Mouse (Mus musculus): ENCODE results near the gene Pnpla6. TPM values are rescaled to one million over a fixed set of nuclear protein-coding genes. Genes with fewer than 3 reads are reported as not detected.

Pnpla6 gene
- total RNA-seq, 1 experiment: 125 TPM

- peak overlapping the region; percentile 82 for H3K9ac ChIP-seq (ENCODE audit: insufficient read depth, low read depth, low read length, poor library complexity, severe bottlenecking)
- H3K4me3 ChIP-seq (ENCODE audit: insufficient read depth in 1 of 2, low read depth in 1 of 2, low read length in 2 of 2, poor library complexity in 1 of 2, severe bottlenecking in 1 of 2): peak overlapping the region; percentile 66 to 76
- peaks cover 2 to 7% of the 10 kb centered on the region in 2 experiments; a peak in 2 of 4 replicates for H3K4me1 ChIP-seq (ENCODE audit: control insufficient read depth in 2 of 2, insufficient read depth in 2 of 2, low read length in 2 of 2, poor library complexity in 1 of 2)
- in situ Hi-C loops (cut with MboI; ENCODE audit: low sequenced_read_pairs in 2 of 2, unreplicated experiment in 2 of 2): no loop called here
- TF ChIP-seq HCFC1 (IDR thresholded peaks at IDR 0.05; ENCODE audit: borderline replicate concordance, insufficient read depth, low read length) (no peak), MAFK (IDR thresholded peaks at IDR 0.05; ENCODE audit: insufficient read depth, low read depth, low read length) (no peak), ZC3H11A (IDR thresholded peaks at IDR 0.05; ENCODE audit: borderline replicate concordance, low read depth, low read length) (no peak), CHD2 (IDR thresholded peaks at IDR 0.05; ENCODE audit: low read depth, low read length) (no peak), ZNF384 (IDR thresholded peaks at IDR 0.05; ENCODE audit: low read depth, low read length) (no peak)
- no peak for DNase-seq (ENCODE audit: low read depth, low spot score)
- H3K9me3 ChIP-seq (ENCODE audit: control insufficient read depth, insufficient read depth, low read depth, low read length): no peaks in the 10 kb centered on the region
- H3K27ac ChIP-seq (ENCODE audit: insufficient read depth, low read depth, low read length, poor library complexity, severe bottlenecking): no peak overlapping the region; the same call in 1 of the 2 replicates
- no peaks in the 10 kb centered on the region; the same call in 1 of the 2 replicates for H3K36me3 ChIP-seq (ENCODE audit: control insufficient read depth, insufficient read depth, low read length, poor library complexity, severe bottlenecking)
Observed at GRCm38 (mm10) chr8:3499751-3500150, 15.4 kb upstream of the Pnpla6 start.

GRCm38 (mm10) chr8:3500235-3501090, 14.7 kb upstream of the Pnpla6 start, which contains the start of gene Mcoln1:
Gene Mcoln1 (plus strand): TSS chr8:3500457.
- Histone ChIP-seq H3K36me3 (ENCODE audit: control insufficient read depth, insufficient read depth, low read length, poor library complexity, severe bottlenecking) (no peaks in the 10 kb centered on the region; the same call in 1 of the 2 replicates), H3K4me3 (ENCODE audit: insufficient read depth in 1 of 2, low read depth in 1 of 2, low read length in 2 of 2, poor library complexity in 1 of 2, severe bottlenecking in 1 of 2) (peak within 1 kb of the TSS; percentile 76 to 93), H3K9ac (ENCODE audit: insufficient read depth, low read depth, low read length, poor library complexity, severe bottlenecking) (peak within 1 kb of the TSS; percentile 91), H3K4me1 (ENCODE audit: control insufficient read depth in 2 of 2, insufficient read depth in 2 of 2, low read length in 2 of 2, poor library complexity in 1 of 2) (peaks cover 0 to 7% of the 10 kb centered on the region in 2 experiments; a peak in 2 of 4 replicates), H3K9me3 (ENCODE audit: control insufficient read depth, insufficient read depth, low read depth, low read length) (no peaks in the 10 kb centered on the region), H3K27ac (ENCODE audit: insufficient read depth, low read depth, low read length, poor library complexity, severe bottlenecking) (no peak within 1 kb of the TSS; the same call in 1 of the 2 replicates)
- in situ Hi-C loops (cut with MboI; ENCODE audit: low sequenced_read_pairs in 2 of 2, unreplicated experiment in 2 of 2): no loop called here
- peak; percentile 93 for DNase-seq (ENCODE audit: low read depth, low spot score)
- no peak for TF ChIP-seq ZC3H11A (IDR thresholded peaks at IDR 0.05; ENCODE audit: borderline replicate concordance, low read depth, low read length)
- no peak for TF ChIP-seq MAFK (IDR thresholded peaks at IDR 0.05; ENCODE audit: insufficient read depth, low read depth, low read length)
- peak; percentile 78 for TF ChIP-seq HCFC1 (IDR thresholded peaks at IDR 0.05; ENCODE audit: borderline replicate concordance, insufficient read depth, low read length)
- TF ChIP-seq ZNF384 (IDR thresholded peaks at IDR 0.05; ENCODE audit: low read depth, low read length): no peak
- no peak for TF ChIP-seq CHD2 (IDR thresholded peaks at IDR 0.05; ENCODE audit: low read depth, low read length)

GRCm38 (mm10) chr8:3502217-3502616, 13.0 kb upstream of the Pnpla6 start:
- TF ChIP-seq CHD2 (IDR thresholded peaks at IDR 0.05; ENCODE audit: low read depth, low read length) (no peak), ZC3H11A (IDR thresholded peaks at IDR 0.05; ENCODE audit: borderline replicate concordance, low read depth, low read length) (no peak), MAFK (IDR thresholded peaks at IDR 0.05; ENCODE audit: insufficient read depth, low read depth, low read length) (no peak), HCFC1 (IDR thresholded peaks at IDR 0.05; ENCODE audit: borderline replicate concordance, insufficient read depth, low read length) (no peak), ZNF384 (IDR thresholded peaks at IDR 0.05; ENCODE audit: low read depth, low read length) (no peak)
- Histone ChIP-seq H3K4me1 (ENCODE audit: control insufficient read depth in 2 of 2, insufficient read depth in 2 of 2, low read length in 2 of 2, poor library complexity in 1 of 2) (no peaks in the 10 kb centered on the region; a peak in 1 of 4 replicates), H3K36me3 (ENCODE audit: control insufficient read depth, insufficient read depth, low read length, poor library complexity, severe bottlenecking) (peaks cover 8% of the 10 kb centered on the region), H3K27ac (ENCODE audit: insufficient read depth, low read depth, low read length, poor library complexity, severe bottlenecking) (no peak overlapping the region), H3K9ac (ENCODE audit: insufficient read depth, low read depth, low read length, poor library complexity, severe bottlenecking) (no peak overlapping the region), H3K4me3 (ENCODE audit: insufficient read depth in 1 of 2, low read depth in 1 of 2, low read length in 2 of 2, poor library complexity in 1 of 2, severe bottlenecking in 1 of 2) (no peak overlapping the region), H3K9me3 (ENCODE audit: control insufficient read depth, insufficient read depth, low read depth, low read length) (no peaks in the 10 kb centered on the region)
- in situ Hi-C loops (cut with MboI; ENCODE audit: low sequenced_read_pairs in 2 of 2, unreplicated experiment in 2 of 2): no loop called here
- DNase-seq (ENCODE audit: low read depth, low spot score): no peak

GRCm38 (mm10) chr8:3507979-3508754, 7.0 kb upstream of the Pnpla6 start:
- peaks cover 30% of the 10 kb centered on the region for H3K36me3 ChIP-seq (ENCODE audit: control insufficient read depth, insufficient read depth, low read length, poor library complexity, severe bottlenecking)
- in situ Hi-C loops (cut with MboI; ENCODE audit: low sequenced_read_pairs in 2 of 2, unreplicated experiment in 2 of 2): no loop called here
- no peaks in the 10 kb centered on the region for H3K4me1 ChIP-seq (ENCODE audit: control insufficient read depth in 2 of 2, insufficient read depth in 2 of 2, low read length in 2 of 2, poor library complexity in 1 of 2)

More at GRCm38 (mm10) chr8:3507979-3508754, 7.0 kb upstream of the Pnpla6 start:
- Histone ChIP-seq H3K27ac (ENCODE audit: insufficient read depth, low read depth, low read length, poor library complexity, severe bottlenecking) (no peak overlapping the region), H3K9ac (ENCODE audit: insufficient read depth, low read depth, low read length, poor library complexity, severe bottlenecking) (no peak overlapping the region), H3K4me3 (ENCODE audit: insufficient read depth in 1 of 2, low read depth in 1 of 2, low read length in 2 of 2, poor library complexity in 1 of 2, severe bottlenecking in 1 of 2) (no peak overlapping the region), H3K9me3 (ENCODE audit: control insufficient read depth, insufficient read depth, low read depth, low read length) (no peaks in the 10 kb centered on the region)
- DNase-seq (ENCODE audit: low read depth, low spot score): no peak
- no peak for TF ChIP-seq CHD2 (IDR thresholded peaks at IDR 0.05; ENCODE audit: low read depth, low read length)
- TF ChIP-seq ZNF384 (IDR thresholded peaks at IDR 0.05; ENCODE audit: low read depth, low read length): no peak
- TF ChIP-seq HCFC1 (IDR thresholded peaks at IDR 0.05; ENCODE audit: borderline replicate concordance, insufficient read depth, low read length): no peak
- no peak for TF ChIP-seq MAFK (IDR thresholded peaks at IDR 0.05; ENCODE audit: insufficient read depth, low read depth, low read length)

Measured in ES-E14 (cell line).